8 mouse cellular contexts compared by ENCODE assay signal in the genomic region with DNA sequence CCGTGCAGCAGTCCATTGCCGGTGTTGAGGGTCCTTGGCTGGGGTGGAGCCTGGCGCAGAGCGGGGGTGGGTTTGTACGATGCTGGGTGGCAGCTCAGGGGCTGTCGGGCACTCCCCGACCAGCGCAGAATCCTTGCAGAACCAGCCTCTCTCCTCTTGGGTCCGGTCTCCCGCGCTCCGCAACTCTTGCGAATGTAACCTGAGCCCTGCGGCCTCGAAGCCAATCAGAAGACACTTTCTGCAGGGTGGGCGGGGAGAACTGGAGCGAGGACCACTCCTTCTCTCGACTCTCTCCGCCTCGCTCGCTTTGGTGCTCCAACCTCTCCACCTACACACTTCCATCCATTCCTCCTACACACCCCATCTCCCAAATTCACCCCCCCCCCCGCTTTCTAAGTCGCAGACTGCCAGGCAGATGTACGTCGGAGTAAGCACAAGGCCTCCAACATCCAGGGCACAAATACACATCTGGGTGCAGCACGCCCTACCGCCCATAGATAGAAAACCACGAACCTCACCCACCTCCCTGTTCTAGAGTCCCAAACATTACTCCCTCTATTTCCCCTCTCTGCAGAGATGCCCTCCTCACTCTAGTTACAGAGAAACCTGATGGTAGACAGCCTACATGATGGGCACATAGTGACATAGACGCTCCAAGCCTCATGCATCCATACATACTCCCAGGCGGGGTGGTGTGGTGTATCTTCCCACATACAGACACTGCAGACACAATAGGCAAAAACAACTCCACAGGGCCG. TPM values are rescaled to one million over a fixed set of nuclear protein-coding genes. Genes with fewer than 3 reads are reported as not detected.
DNase-seq lines count a peak whose midpoint lies in the region; ATAC-seq and TF ChIP-seq lines count a peak whose summit lies in the region.

A gene (minus strand): TSS at position 369 of the 758 bp plus-strand sequence.

- ATAC-seq in forebrain, embryonic 11.5 days (replicated peaks; ENCODE audit: low FRiP score) = peak; percentile 94
- peak; percentile 84 for ATAC-seq in heart, embryonic 16.5 days (replicated peaks; ENCODE audit: extremely low read depth, insufficient read depth, low FRiP score)
- peak; percentile 81 for ATAC-seq in liver, embryonic 14.5 days (ENCODE audit: insufficient read depth)
- ATAC-seq in neural tube, embryonic 12.5 days (ENCODE audit: low FRiP score, low read depth) = peak; percentile 93

- WGBS in forebrain, embryonic 11.5 days = 5% methylated on average over 31 of the region's 31 CpGs
- WGBS in heart, embryonic 16.5 days = 3% methylated on average over 31 of the region's 31 CpGs
- 2% methylated on average over 31 of the region's 31 CpGs for WGBS in liver, embryonic 14.5 days (ENCODE audit: insufficient replicate concordance)
- WGBS in neural tube, embryonic 12.5 days = 4% methylated on average over 31 of the region's 31 CpGs

- DNase-seq in B cell, adult 2 months = peak; percentile 41 to 44
- peak; percentile 88 for DNase-seq in adrenal gland, postnatal 10 days
- peak; percentile 88 for DNase-seq in forebrain, embryonic 11.5 days (ENCODE audit: low spot score)
- DNase-seq in kidney, postnatal 25 days = peak; percentile 89 to 92
- DNase-seq in liver, embryonic 14.5 days (ENCODE audit: low read depth in 3 of 3, low spot score in 3 of 3) = peak; percentile 54 to 66 (median 59)
- peak; percentile 69 for DNase-seq in testis, postnatal 14 days (ENCODE audit: low spot score)

- H3K27ac ChIP-seq in forebrain, embryonic 11.5 days (ENCODE audit: low read depth, low read length) = no peak within 1 kb of the TSS
- no peak within 1 kb of the TSS for H3K27ac ChIP-seq in heart, embryonic 16.5 days (ENCODE audit: low read length)
- no peak within 1 kb of the TSS for H3K27ac ChIP-seq in liver, embryonic 14.5 days
- no peak within 1 kb of the TSS for H3K27ac ChIP-seq in neural tube, embryonic 12.5 days

- H3K4me1 ChIP-seq in forebrain, embryonic 11.5 days (replicated peaks; ENCODE audit: control insufficient read depth, insufficient read depth, low read length) = peaks cover 13% of the 10 kb centered on the region
- peaks cover 18% of the 10 kb centered on the region for H3K4me1 ChIP-seq in heart, embryonic 16.5 days (ENCODE audit: control insufficient read depth, insufficient read depth, low read length)
- peaks cover 0 to 37% of the 10 kb centered on the region in 2 experiments; a peak in 2 of 4 replicates for H3K4me1 ChIP-seq in liver, embryonic 14.5 days (replicated peaks; ENCODE audit: control insufficient read depth in 2 of 2, insufficient read depth in 2 of 2, low read length in 1 of 2)
- H3K4me1 ChIP-seq in neural tube, embryonic 12.5 days = peaks cover 13% of the 10 kb centered on the region

- no peaks in the 10 kb centered on the region for H3K36me3 ChIP-seq in forebrain, embryonic 11.5 days (ENCODE audit: control insufficient read depth, insufficient read depth, low read length)
- H3K36me3 ChIP-seq in heart, embryonic 16.5 days (ENCODE audit: control insufficient read depth, insufficient read depth) = no peaks in the 10 kb centered on the region
- H3K36me3 ChIP-seq in liver, embryonic 14.5 days (replicated peaks; ENCODE audit: control insufficient read depth, insufficient read depth, low read depth) = no peaks in the 10 kb centered on the region
- H3K36me3 ChIP-seq in neural tube, embryonic 12.5 days = no peaks in the 10 kb centered on the region

- no peaks in the 10 kb centered on the region for H3K9me3 ChIP-seq in forebrain, embryonic 11.5 days (ENCODE audit: control insufficient read depth, low read length)
- H3K9me3 ChIP-seq in heart, embryonic 16.5 days (replicated peaks; ENCODE audit: control insufficient read depth, low read length) = no peaks in the 10 kb centered on the region
- no peaks in the 10 kb centered on the region for H3K9me3 ChIP-seq in liver, embryonic 14.5 days (ENCODE audit: control insufficient read depth, low read length)
- H3K9me3 ChIP-seq in neural tube, embryonic 12.5 days = no peaks in the 10 kb centered on the region

- peak within 1 kb of the TSS; percentile 33 for H3K4me3 ChIP-seq in forebrain, embryonic 11.5 days (ENCODE audit: low read depth, low read length)
- H3K4me3 ChIP-seq in heart, embryonic 16.5 days (ENCODE audit: low read length) = peak within 1 kb of the TSS; percentile 54
- H3K4me3 ChIP-seq in liver, embryonic 14.5 days (ENCODE audit: insufficient read depth in 1 of 2, low read depth in 2 of 2, low read length in 2 of 2) = peak within 1 kb of the TSS; percentile 44 to 51
- peak within 1 kb of the TSS; percentile 35 for H3K4me3 ChIP-seq in neural tube, embryonic 12.5 days

- peaks cover 34% of the 10 kb centered on the region for H3K27me3 ChIP-seq in forebrain, embryonic 11.5 days (ENCODE audit: control insufficient read depth, insufficient read depth, low read length)
- peaks cover 45% of the 10 kb centered on the region for H3K27me3 ChIP-seq in heart, embryonic 16.5 days (ENCODE audit: control insufficient read depth, insufficient read depth, low read length)
- H3K27me3 ChIP-seq in liver, embryonic 14.5 days (ENCODE audit: control insufficient read depth, insufficient read depth, low read length) = peaks cover 8% of the 10 kb centered on the region
- peaks cover 78% of the 10 kb centered on the region for H3K27me3 ChIP-seq in neural tube, embryonic 12.5 days (replicated peaks)

- peak within 1 kb of the TSS; percentile 49 for H3K9ac ChIP-seq in forebrain, embryonic 11.5 days (ENCODE audit: low read length)
- peak within 1 kb of the TSS; percentile 63 for H3K9ac ChIP-seq in heart, embryonic 16.5 days (ENCODE audit: low read length)
- H3K9ac ChIP-seq in liver, embryonic 14.5 days (replicated peaks) = peak within 1 kb of the TSS; percentile 55
- H3K9ac ChIP-seq in neural tube, embryonic 12.5 days = no peak within 1 kb of the TSS

- TF ChIP-seq CTCF in liver, embryonic 14.5 days (IDR thresholded peaks at IDR 0.05; ENCODE audit: low read depth) = no peak

- no peak for TF ChIP-seq EP300 in liver, embryonic 14.5 days (IDR thresholded peaks at IDR 0.05; ENCODE audit: low read depth)

- H3K4me2 ChIP-seq in forebrain, embryonic 11.5 days (ENCODE audit: low read depth, low read length, severe bottlenecking) = peak within 1 kb of the TSS; percentile 97
- H3K4me2 ChIP-seq in heart, embryonic 16.5 days (ENCODE audit: low read depth, low read length) = peak within 1 kb of the TSS; percentile 95
- H3K4me2 ChIP-seq in liver, embryonic 14.5 days (ENCODE audit: low read depth) = peak within 1 kb of the TSS; percentile 84
- H3K4me2 ChIP-seq in neural tube, embryonic 12.5 days (replicated peaks) = peak within 1 kb of the TSS; percentile 81

RNA-seq across cellular contexts. Expression of the gene that starts here (rescaled TPM):
- total RNA-seq in adrenal gland, postnatal 10 days (2021) = 1 to 10 TPM; 4.2 to 5.4 TPM
- polyA plus RNA-seq in forebrain, embryonic 11.5 days (2014; fragmentation: Nextera tagmentation; extraction: Ambion mirVana) = 2.7 and 3.4 TPM in 2 replicates
- polyA plus RNA-seq in heart, embryonic 16.5 days (2015; fragmentation: Nextera tagmentation; extraction: Ambion mirVana) = 3.4 and 4.3 TPM in 2 replicates
- polyA plus RNA-seq in liver, embryonic 14.5 days (2012; rRNA removed) = 5.4 and 7.1 TPM in 2 replicates
- 5.4 and 7.6 TPM in 2 replicates for polyA plus RNA-seq in liver, embryonic 14.5 days (2014; fragmentation: Nextera tagmentation; extraction: Ambion mirVana)
- polyA plus RNA-seq in neural tube, embryonic 12.5 days (2016; fragmentation: Nextera tagmentation; extraction: Ambion mirVana) = 7.0 and 10.3 TPM in 2 replicates
